Mouse (Mus musculus) MEL-GATA-1-ER (cell line): ENCODE data around the gene Vegfa.

Source experiments
- DNase-seq: peaks from one replicate; pipeline ENCODE4 v3.0.0-alpha.2; 2012; ENCODE audit warnings: low read depth; ENCODE audit errors: extremely low read depth

The Vegfa gene

GRCm38 (mm10) chr17:46032257-46032991, at the start of gene Vegfa:
Vegfa (minus strand) TSS chr17:46032369.
- DNase-seq = peak; percentile 69

GRCm38 (mm10) chr17:46081657-46082056, 49.5 kb upstream of the Vegfa start:
- DNase-seq = no peak

- no peak for DNase-seq
These were observed 48.9 kb upstream of the Vegfa start for GRCm38 (mm10) chr17:46081042-46081441.

GRCm38 (mm10) chr17:46080388-46080787, 48.2 kb upstream of the Vegfa start:
- DNase-seq = no peak

GRCm38 (mm10) chr17:46079037-46079436, 46.9 kb upstream of the Vegfa start:
- no peak for DNase-seq

- no peak for DNase-seq
These were observed 45.9 kb upstream of the Vegfa start for GRCm38 (mm10) chr17:46077921-46078534.

- DNase-seq = no peak
These were observed 44.0 kb upstream of the Vegfa start for GRCm38 (mm10) chr17:46076260-46076551.

- no peak for DNase-seq
These were observed 43.5 kb upstream of the Vegfa start for GRCm38 (mm10) chr17:46075551-46076259.

- DNase-seq = peak; percentile 47
These were observed 42.9 kb upstream of the Vegfa start for GRCm38 (mm10) chr17:46075116-46075485.

GRCm38 (mm10) chr17:46074398-46075115, 42.4 kb upstream of the Vegfa start:
- peak; percentile 61 for DNase-seq

- peak; percentile 89 for DNase-seq
These were observed 41.6 kb upstream of the Vegfa start for GRCm38 (mm10) chr17:46073730-46074301.

GRCm38 (mm10) chr17:46071531-46071930, 39.4 kb upstream of the Vegfa start:
- DNase-seq = no peak

- no peak for DNase-seq
These were observed 37.9 kb upstream of the Vegfa start for GRCm38 (mm10) chr17:46070046-46070445.

GRCm38 (mm10) chr17:46063974-46064312, 31.8 kb upstream of the Vegfa start:
- no peak for DNase-seq

- no peak for DNase-seq
These were observed 31.3 kb upstream of the Vegfa start for GRCm38 (mm10) chr17:46063283-46063973.

GRCm38 (mm10) chr17:46060253-46060652, 28.1 kb upstream of the Vegfa start:
- no peak for DNase-seq

GRCm38 (mm10) chr17:46059226-46059825, 27.2 kb upstream of the Vegfa start:
- no peak for DNase-seq

- no peak for DNase-seq
These were observed 24.1 kb upstream of the Vegfa start for GRCm38 (mm10) chr17:46056288-46056687.

- DNase-seq = no peak
These were observed 23.6 kb upstream of the Vegfa start for GRCm38 (mm10) chr17:46055736-46056135.

- DNase-seq = no peak
These were observed 21.2 kb upstream of the Vegfa start for GRCm38 (mm10) chr17:46053291-46053842.
